Mouse (Mus musculus) MEL (cell line): ENCODE data around the gene Gm21897. TPM values are rescaled to one million over a fixed set of nuclear protein-coding genes. Genes with fewer than 3 reads are reported as not detected.

Source experiments
- DNase-seq: peaks from one replicate; pipeline ENCODE4 v3.0.0; 2011; ENCODE audit warnings: low read depth, low spot score
- H3K27ac ChIP-seq: 2 replicates; pipeline ENCODE4 v1.5.1; 2012; ENCODE audit warnings: low read depth, mild to moderate bottlenecking, control low read depth, low read length, moderate library complexity; ENCODE audit not compliant: control insufficient read depth
- H3K27me3 ChIP-seq, 2 experiments: fragments of 150-350 bp in 1 of 2; sonication (generic) in 1 of 2; 2 replicates each; pipeline ENCODE4 v1.6.1; 2012; ENCODE audit warnings: low read length in 2 of 2, mild to moderate bottlenecking in 2 of 2, improper control_type of control experiment in 1 of 2, moderate library complexity in 1 of 2; ENCODE audit not compliant: insufficient read depth in 2 of 2, control insufficient read depth in 1 of 2
- H3K36me3 ChIP-seq, 2 experiments: 2 replicates each; pipeline ENCODE4 v1.6.1; 2012 to 2014; ENCODE audit warnings: low read length in 2 of 2, improper control_type of control experiment in 1 of 2, inconsistent platforms in 1 of 2, mild to moderate bottlenecking in 1 of 2; ENCODE audit not compliant: insufficient read depth in 2 of 2, control insufficient read depth in 1 of 2
- H3K4me1 ChIP-seq, 2 experiments: fragments of 150-350 bp in 1 of 2; sonication (generic) in 1 of 2; 2 replicates each; pipeline ENCODE4 v1.6.1; 2012; ENCODE audit warnings: low read length in 2 of 2, improper control_type of control experiment in 1 of 2, mild to moderate bottlenecking in 1 of 2; ENCODE audit not compliant: insufficient read depth in 2 of 2, control insufficient read depth in 1 of 2
- H3K4me3 ChIP-seq, 2 experiments: fragments of 150-350 bp in 1 of 2; sonication (generic) in 1 of 2; 2 replicates each; pipeline ENCODE4 v1.5.1; 2012; ENCODE audit warnings: low read depth in 2 of 2, low read length in 2 of 2, mild to moderate bottlenecking in 2 of 2, moderate library complexity in 2 of 2, control low read depth in 1 of 2, improper control_type of control experiment in 1 of 2; ENCODE audit not compliant: control insufficient read depth in 1 of 2, insufficient read depth in 1 of 2
- H3K79me2 ChIP-seq: 2 replicates; pipeline ENCODE4 v1.6.1; 2012; ENCODE audit warnings: mild to moderate bottlenecking, low read length, moderate library complexity; ENCODE audit not compliant: control insufficient read depth, poor library complexity, insufficient read depth
- H3K9ac ChIP-seq: 2 replicates; pipeline ENCODE4 v1.6.1; 2012; ENCODE audit warnings: low read depth, mild to moderate bottlenecking, control low read depth, low read length, moderate library complexity; ENCODE audit not compliant: control insufficient read depth, poor library complexity, severe bottlenecking
- H3K9me3 ChIP-seq: fragments of 150-350 bp; sonication (generic); replicated peaks from 2 replicates; pipeline ENCODE4 v1.6.1; 2012; ENCODE audit warnings: mild to moderate bottlenecking, low read length, improper control_type of control experiment, moderate library complexity; ENCODE audit not compliant: insufficient read depth
- BHLHE40 ChIP-seq: IDR thresholded peaks from 2 replicates; pipeline ENCODE4 v1.6.1; 2012; ENCODE audit warnings: low read depth, mild to moderate bottlenecking, inconsistent platforms, low read length, improper control_type of control experiment, borderline replicate concordance
- CTCF ChIP-seq, 3 experiments: IDR thresholded peaks in 2 of 3; conservative IDR thresholded peaks in 1 of 3; 2 replicates each; pipeline ENCODE4 v1.5.1; 2011 to 2012; ENCODE audit warnings: low read length in 3 of 3, low read depth in 2 of 3, mild to moderate bottlenecking in 2 of 3, improper control_type of control experiment in 1 of 3, inconsistent platforms in 1 of 3, mixed read lengths in 1 of 3, moderate library complexity in 1 of 3; ENCODE audit not compliant: control insufficient read depth in 1 of 3, insufficient read depth in 1 of 3, poor library complexity in 1 of 3, severe bottlenecking in 1 of 3
- E2F4 ChIP-seq: IDR thresholded peaks from 2 replicates; pipeline ENCODE4 v1.6.1; 2011; ENCODE audit warnings: low read depth, low read length, improper control_type of control experiment, borderline replicate concordance
- EP300 ChIP-seq, 2 experiments: IDR thresholded peaks; 2 replicates each; pipeline ENCODE4 v1.6.1; 2011; ENCODE audit warnings: improper control_type of control experiment in 2 of 2, low read length in 2 of 2, low read depth in 1 of 2, mild to moderate bottlenecking in 1 of 2
- GATA1 ChIP-seq: IDR thresholded peaks from 2 replicates; pipeline ENCODE4 v1.6.1; 2011; ENCODE audit warnings: low read depth, low read length, improper control_type of control experiment
- JUND ChIP-seq: IDR thresholded peaks from 2 replicates; pipeline ENCODE4 v1.6.1; 2011; ENCODE audit warnings: low read depth, mild to moderate bottlenecking, improper control_type of control experiment, low read length
- MAFK ChIP-seq: IDR thresholded peaks from 2 replicates; pipeline ENCODE4 v1.6.1; 2011; ENCODE audit warnings: low read depth, mild to moderate bottlenecking, low read length, improper control_type of control experiment, borderline replicate concordance
- MAX ChIP-seq: IDR thresholded peaks from 2 replicates; pipeline ENCODE4 v1.6.1; 2011; ENCODE audit warnings: low read length, improper control_type of control experiment
- MEF2A ChIP-seq: IDR thresholded peaks from 2 replicates; pipeline ENCODE4 v1.6.1; 2014; ENCODE audit warnings: low read depth, mild to moderate bottlenecking, inconsistent platforms, low read length, improper control_type of control experiment; ENCODE audit not compliant: poor library complexity, insufficient replicate concordance, severe bottlenecking; ENCODE audit errors: extremely low read depth
- MXI1 ChIP-seq: IDR thresholded peaks from 2 replicates; pipeline ENCODE4 v1.6.1; 2011; ENCODE audit warnings: mild to moderate bottlenecking, low read depth, low read length, improper control_type of control experiment
- MYB ChIP-seq: IDR thresholded peaks from 2 replicates; pipeline ENCODE4 v1.6.1; 2011; ENCODE audit warnings: mild to moderate bottlenecking, low read depth, low read length, improper control_type of control experiment
- NRF1 ChIP-seq: IDR thresholded peaks from 2 replicates; pipeline ENCODE4 v1.6.1; 2014; ENCODE audit warnings: low read depth, mild to moderate bottlenecking, inconsistent platforms, low read length, improper control_type of control experiment, moderate library complexity; ENCODE audit not compliant: poor library complexity, insufficient read depth, severe bottlenecking
- POLR2AphosphoS2 ChIP-seq: IDR thresholded peaks from 2 replicates; pipeline ENCODE4 v1.6.1; 2011; ENCODE audit warnings: low read length, improper control_type of control experiment
- POLR2AphosphoS5 ChIP-seq: IDR thresholded peaks from 2 replicates; pipeline ENCODE4 v1.6.1; 2012; ENCODE audit warnings: low read depth, borderline replicate concordance, mild to moderate bottlenecking, inconsistent platforms, low read length, moderate library complexity, mixed read lengths
- RAD21 ChIP-seq: IDR thresholded peaks from 2 replicates; pipeline ENCODE4 v1.6.1; 2011; ENCODE audit warnings: mild to moderate bottlenecking, low read depth, low read length, improper control_type of control experiment
- SMC3 ChIP-seq: IDR thresholded peaks from 2 replicates; pipeline ENCODE4 v1.6.1; 2011; ENCODE audit warnings: low read depth, low read length, improper control_type of control experiment
- TAL1 ChIP-seq: IDR thresholded peaks from 2 replicates; pipeline ENCODE4 v1.6.1; 2012; ENCODE audit warnings: mild to moderate bottlenecking, inconsistent platforms, low read length, moderate library complexity, mixed read lengths
- UBTF ChIP-seq: IDR thresholded peaks from 2 replicates; pipeline ENCODE4 v1.6.1; 2012; ENCODE audit warnings: low read depth, mild to moderate bottlenecking, inconsistent platforms, low read length, improper control_type of control experiment, moderate library complexity, borderline replicate concordance; ENCODE audit not compliant: insufficient read depth
- USF1 ChIP-seq: IDR thresholded peaks from 2 replicates; pipeline ENCODE4 v1.6.1; 2014; ENCODE audit warnings: low read depth, mild to moderate bottlenecking, inconsistent platforms, low read length, improper control_type of control experiment, moderate library complexity
- USF2 ChIP-seq, 2 experiments: IDR thresholded peaks; 2 replicates each; pipeline ENCODE4 v1.6.1; 2011 to 2012; ENCODE audit warnings: improper control_type of control experiment in 2 of 2, low read length in 2 of 2, borderline replicate concordance in 1 of 2, inconsistent platforms in 1 of 2, low read depth in 1 of 2, mild to moderate bottlenecking in 1 of 2; ENCODE audit not compliant: insufficient read depth in 1 of 2
- ZKSCAN1 ChIP-seq: IDR thresholded peaks from 2 replicates; pipeline ENCODE4 v1.6.1; 2012; ENCODE audit warnings: low read depth, mild to moderate bottlenecking, inconsistent platforms, low read length, improper control_type of control experiment, moderate library complexity
- ZMIZ1 ChIP-seq: IDR thresholded peaks from 2 replicates; pipeline ENCODE4 v1.6.1; 2012; ENCODE audit warnings: low read depth, mild to moderate bottlenecking, inconsistent platforms, low read length, improper control_type of control experiment, moderate library complexity
- polyA plus RNA-seq, 2 experiments: library from polyadenylated mRNA; stranded (reverse) in 1 of 2; unstranded in 1 of 2; fragments of >175 nt in 1 of 2; fragments of >200 nt in 1 of 2; gene quantifications; 2 replicates each; pipeline versions ENCODE4 v1.2.1 to v1.2.4; 2012; ENCODE audit warnings: low replicate concordance in 2 of 2, low read depth in 1 of 2; ENCODE audit not compliant: insufficient read length in 2 of 2, insufficient read depth in 1 of 2, missing spikeins in 1 of 2
- total RNA-seq: library from RNA; depleted of rRNA; stranded (reverse); fragments of 300-350 nt; gene quantifications from 2 replicates; pipeline ENCODE4 v1.2.3, GENCODE M21; 2012

Gene Gm21897
- total and polyA plus RNA-seq, 3 experiments = not detected

DNA sequence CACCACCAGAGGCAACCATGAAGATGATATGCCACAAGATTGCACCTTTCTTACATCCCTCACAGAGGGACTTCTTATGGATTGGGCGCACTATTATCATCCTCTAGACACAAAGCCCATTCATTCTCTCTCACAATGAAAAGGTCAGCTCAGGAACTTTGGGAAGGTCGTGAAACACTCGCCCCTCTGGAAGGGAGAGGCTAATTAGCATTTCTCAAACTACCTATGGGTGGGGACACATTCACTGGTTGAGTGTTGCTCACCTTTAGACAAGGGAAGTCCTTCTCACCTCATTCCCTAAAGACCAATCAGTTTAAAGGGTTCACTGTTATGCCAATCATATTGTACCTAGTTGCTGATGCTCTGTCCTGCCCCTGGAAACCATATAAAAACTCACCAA lies 24.2 kb upstream of the Gm21897 start:
- TF ChIP-seq TAL1 (no peak), EP300 (IDR thresholded peaks at IDR 0.05; ENCODE audit: low read depth in 1 of 2, low read length in 2 of 2) (no peak), BHLHE40 (no peak), MXI1 (no peak), MEF2A (no peak), MYB (no peak), CTCF (IDR thresholded peaks at IDR 0.05 in 2 of 3, conservative IDR thresholded peaks at IDR 0.05 in 1 of 3; ENCODE audit: control insufficient read depth in 1 of 3, insufficient read depth in 1 of 3, low read depth in 2 of 3, low read length in 3 of 3, poor library complexity in 1 of 3, severe bottlenecking in 1 of 3) (no peak), NRF1 (no peak), SMC3 (no peak), UBTF (no peak), USF1 (no peak)
- Histone ChIP-seq H3K4me1 (no peaks in the 10 kb centered on the region), H3K9ac (no peak overlapping the region)

DNA sequence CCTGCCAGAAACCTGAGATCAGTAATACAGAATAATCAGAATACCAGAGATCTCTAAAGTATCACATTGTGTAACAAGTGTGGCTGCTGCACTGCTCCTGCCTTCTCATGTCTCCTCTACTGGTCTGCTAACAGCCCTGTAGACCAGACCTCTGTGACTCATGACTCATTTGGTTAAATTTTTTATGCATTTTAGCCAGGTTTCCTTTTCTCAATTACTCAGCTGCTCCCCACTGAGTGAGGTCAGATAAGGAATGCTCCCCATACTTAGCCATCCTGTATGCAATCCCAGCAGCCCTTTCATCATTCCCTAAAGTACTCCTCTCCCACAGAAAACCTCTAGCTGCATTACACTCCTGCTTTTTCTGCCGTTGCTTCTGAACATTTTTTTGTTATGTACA lies 23.0 kb upstream of the Gm21897 start:
- H3K36me3 ChIP-seq = no peaks in the 10 kb centered on the region
- H3K9me3 ChIP-seq = no peaks in the 10 kb centered on the region
- H3K27ac ChIP-seq = no peak overlapping the region
- TF ChIP-seq POLR2AphosphoS5 = no peak
- no peak for TF ChIP-seq E2F4
- TF ChIP-seq UBTF = no peak
- TF ChIP-seq TAL1 = no peak
- TF ChIP-seq USF2 (IDR thresholded peaks at IDR 0.05; ENCODE audit: borderline replicate concordance in 1 of 2, insufficient read depth in 1 of 2, low read depth in 1 of 2, low read length in 2 of 2) = no peak
- TF ChIP-seq MYB = no peak
- no peak for TF ChIP-seq ZMIZ1
- TF ChIP-seq JUND = no peak
- TF ChIP-seq EP300 (IDR thresholded peaks at IDR 0.05; ENCODE audit: low read depth in 1 of 2, low read length in 2 of 2) = no peak
- TF ChIP-seq ZKSCAN1 = no peak
- TF ChIP-seq MEF2A = no peak
- TF ChIP-seq MAX = no peak
- no peak for TF ChIP-seq MAFK
- no peak for TF ChIP-seq USF1
- no peak for TF ChIP-seq GATA1
- no peak for TF ChIP-seq POLR2AphosphoS2
- TF ChIP-seq SMC3 = no peak
- TF ChIP-seq RAD21 = no peak
- DNase-seq = no peak
- no peaks in the 10 kb centered on the region for H3K4me1 ChIP-seq
- H3K27me3 ChIP-seq = no peaks in the 10 kb centered on the region
- no peaks in the 10 kb centered on the region for H3K79me2 ChIP-seq
- H3K9ac ChIP-seq = no peak overlapping the region
- H3K4me3 ChIP-seq = no peak overlapping the region

More for the DNA sequence above, 24.2 kb upstream of the Gm21897 start:
- H3K9me3 ChIP-seq = no peaks in the 10 kb centered on the region
- H3K4me3 ChIP-seq = no peak overlapping the region
- H3K27ac ChIP-seq = no peak overlapping the region
- H3K36me3 ChIP-seq = no peaks in the 10 kb centered on the region
- DNase-seq = no peak
- H3K79me2 ChIP-seq = no peaks in the 10 kb centered on the region
- H3K27me3 ChIP-seq = no peaks in the 10 kb centered on the region
